In the genomic region with DNA sequence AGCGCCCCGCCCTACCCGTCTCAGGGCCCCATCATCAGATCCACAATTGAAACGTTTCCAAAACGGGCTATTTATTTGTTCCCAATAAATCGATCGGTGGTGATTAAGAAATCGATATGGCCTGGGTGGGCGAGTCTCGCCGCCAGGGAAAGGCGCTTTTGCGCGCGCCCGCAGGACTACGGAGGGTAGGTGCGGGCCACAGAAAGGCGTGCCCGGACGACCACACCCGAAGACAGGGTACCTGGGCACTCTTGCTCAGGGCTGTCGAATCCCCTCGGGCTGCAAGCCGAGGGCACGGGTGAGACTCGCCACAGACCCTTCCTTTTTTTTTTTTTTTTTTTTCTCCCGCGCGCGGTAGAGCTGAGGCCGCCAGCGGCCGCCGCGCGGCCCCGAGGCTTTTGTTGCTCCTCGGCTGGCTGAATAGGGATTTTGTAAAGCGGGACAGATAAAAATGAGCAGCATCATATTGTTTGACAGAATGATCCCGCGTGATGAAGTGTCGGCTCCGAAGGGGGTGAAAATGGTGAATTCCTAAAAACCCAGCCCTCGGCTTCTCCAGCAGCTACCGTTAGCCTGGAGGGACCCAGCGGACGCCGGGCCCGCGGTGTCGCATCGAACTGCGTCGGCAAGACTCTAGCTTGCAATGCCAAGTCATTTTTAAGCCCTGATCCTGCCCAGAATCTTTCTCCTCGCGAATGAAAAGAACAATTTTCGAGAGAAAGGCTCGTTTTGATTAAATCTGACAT, we compare ENCODE assay signal across 8 mouse cellular contexts. TPM values are rescaled to one million over a fixed set of nuclear protein-coding genes. Genes with fewer than 3 reads are reported as not detected.
DNase-seq lines count a peak whose midpoint lies in the region; ATAC-seq lines count a peak whose summit lies in the region.
"Had no signal": no experiment of that assay in that cellular context is flagged by ENCODE, and none has a peak within 500 bp of the region (broad histone marks: within the 10 kb centered on the region; RNA-seq: fewer than 3 reads in every experiment).

No protein-coding gene starts in this region.

- H3K4me2 ChIP-seq in forebrain, embryonic 12.5 days = peak overlapping the region; percentile 39
- peak overlapping the region; percentile 43 for H3K4me2 ChIP-seq in hindbrain, embryonic 16.5 days (ENCODE audit: low read length)
- H3K4me2 ChIP-seq in neural tube, embryonic 15.5 days = peak overlapping the region; percentile 46

- peak; percentile 17 to 25 for DNase-seq in lung, postnatal 4 days
- no peak for DNase-seq in lung, postnatal 14 days
- DNase-seq in adipocyte (ENCODE audit: low spot score) = no peak
- no peak for DNase-seq in layer of hippocampus, adult 9-11 months

- H3K9me3 ChIP-seq in forebrain, embryonic 12.5 days = no peaks in the 10 kb centered on the region
- H3K9me3 ChIP-seq in hindbrain, embryonic 16.5 days (ENCODE audit: control insufficient read depth, low read length) = no peaks in the 10 kb centered on the region
- H3K9me3 ChIP-seq in neural tube, embryonic 15.5 days (replicated peaks) = no peaks in the 10 kb centered on the region

- peaks cover 21% of the 10 kb centered on the region for H3K4me1 ChIP-seq in forebrain, embryonic 12.5 days
- peaks cover 2% of the 10 kb centered on the region; the same call in 1 of the 2 replicates for H3K4me1 ChIP-seq in hindbrain, embryonic 16.5 days (ENCODE audit: control insufficient read depth, insufficient read depth, low read depth, low read length)
- peaks cover 10% of the 10 kb centered on the region for H3K4me1 ChIP-seq in neural tube, embryonic 15.5 days

- H3K9ac ChIP-seq in forebrain, embryonic 12.5 days = no peak overlapping the region
- no peak overlapping the region for H3K9ac ChIP-seq in hindbrain, embryonic 16.5 days (ENCODE audit: low read depth, low read length)
- H3K9ac ChIP-seq in neural tube, embryonic 15.5 days (replicated peaks) = no peak overlapping the region

- H3K27me3 ChIP-seq in forebrain, embryonic 12.5 days = peaks cover 97% of the 10 kb centered on the region
- H3K27me3 ChIP-seq in hindbrain, embryonic 16.5 days (replicated peaks; ENCODE audit: control insufficient read depth, insufficient read depth, low read length) = peaks cover 48% of the 10 kb centered on the region
- peaks cover 86% of the 10 kb centered on the region for H3K27me3 ChIP-seq in neural tube, embryonic 15.5 days (replicated peaks)

- under 1% methylated on average over 53 of the region's 59 CpGs for WGBS in forebrain, embryonic 12.5 days
- WGBS in hindbrain, embryonic 16.5 days = under 1% methylated on average over 54 of the region's 59 CpGs
- WGBS in neural tube, embryonic 15.5 days = 2% methylated on average over 59 of the region's 59 CpGs

- H3K4me3 ChIP-seq in forebrain, embryonic 12.5 days (replicated peaks) = peak overlapping the region; percentile 24
- H3K4me3 ChIP-seq in hindbrain, embryonic 16.5 days (ENCODE audit: low read length) = peak overlapping the region; percentile 19
- peak overlapping the region; percentile 23; the same call in 1 of the 2 replicates for H3K4me3 ChIP-seq in neural tube, embryonic 15.5 days (replicated peaks)

- H3K27ac ChIP-seq in forebrain, embryonic 12.5 days = no peak overlapping the region
- H3K27ac ChIP-seq in hindbrain, embryonic 16.5 days (ENCODE audit: low read depth, low read length) = no peak overlapping the region
- H3K27ac ChIP-seq in neural tube, embryonic 15.5 days (replicated peaks) = 0 out of 2 replicates have a peak overlapping the region, but pooled peaks have one; percentile 9

- no peaks in the 10 kb centered on the region for H3K36me3 ChIP-seq in forebrain, embryonic 12.5 days (replicated peaks)
- no peaks in the 10 kb centered on the region for H3K36me3 ChIP-seq in hindbrain, embryonic 16.5 days (ENCODE audit: control insufficient read depth, insufficient read depth, low read length)
- H3K36me3 ChIP-seq in neural tube, embryonic 15.5 days = no peaks in the 10 kb centered on the region

- peak; percentile 50 for ATAC-seq in forebrain, embryonic 12.5 days (ENCODE audit: low FRiP score)
- ATAC-seq in hindbrain, embryonic 16.5 days = no peak
- no peak for ATAC-seq in neural tube, embryonic 15.5 days (ENCODE audit: low FRiP score)

RNA-seq across cellular contexts. Expression of a gene that starts 5.0 kb away (rescaled TPM):
- polyA plus RNA-seq in forebrain, embryonic 12.5 days (2016; fragmentation: Nextera tagmentation; extraction: Ambion mirVana) = 0.08 and 0.13 TPM in 2 replicates
- polyA plus RNA-seq in hindbrain, embryonic 16.5 days (2015; fragmentation: Nextera tagmentation; extraction: Ambion mirVana) = 1.4 and 1.5 TPM in 2 replicates
- 2.2 and 3.0 TPM in 2 replicates for polyA plus RNA-seq in neural tube, embryonic 15.5 days (2015; fragmentation: Nextera tagmentation; extraction: Ambion mirVana)
- polyA plus RNA-seq: liver, adult 2 months had no signal

Comparison
In these comparisons a context has a peak if more than half of its experiments do, and no peak if none do; other contexts are left out.
1. DNase-seq: peak in lung, postnatal 4 days (2 of 2); none in lung, postnatal 14 days (single experiment), adipocyte (single experiment) and layer of hippocampus, adult 9-11 months (single experiment).
2. Peak in every context shown above with its lines, with median percentiles within 50 percentile points of each other: H3K4me2 ChIP-seq and H3K4me3 ChIP-seq.